Mouse (Mus musculus): Measurements from ENCODE around the gene Zbtb20. TPM values are rescaled to one million over a fixed set of nuclear protein-coding genes. Genes with fewer than 3 reads are reported as not detected.

Zbtb20 gene
- polyA plus RNA-seq, 1 experiment from 2014 or later = 24.0 TPM

DNA sequence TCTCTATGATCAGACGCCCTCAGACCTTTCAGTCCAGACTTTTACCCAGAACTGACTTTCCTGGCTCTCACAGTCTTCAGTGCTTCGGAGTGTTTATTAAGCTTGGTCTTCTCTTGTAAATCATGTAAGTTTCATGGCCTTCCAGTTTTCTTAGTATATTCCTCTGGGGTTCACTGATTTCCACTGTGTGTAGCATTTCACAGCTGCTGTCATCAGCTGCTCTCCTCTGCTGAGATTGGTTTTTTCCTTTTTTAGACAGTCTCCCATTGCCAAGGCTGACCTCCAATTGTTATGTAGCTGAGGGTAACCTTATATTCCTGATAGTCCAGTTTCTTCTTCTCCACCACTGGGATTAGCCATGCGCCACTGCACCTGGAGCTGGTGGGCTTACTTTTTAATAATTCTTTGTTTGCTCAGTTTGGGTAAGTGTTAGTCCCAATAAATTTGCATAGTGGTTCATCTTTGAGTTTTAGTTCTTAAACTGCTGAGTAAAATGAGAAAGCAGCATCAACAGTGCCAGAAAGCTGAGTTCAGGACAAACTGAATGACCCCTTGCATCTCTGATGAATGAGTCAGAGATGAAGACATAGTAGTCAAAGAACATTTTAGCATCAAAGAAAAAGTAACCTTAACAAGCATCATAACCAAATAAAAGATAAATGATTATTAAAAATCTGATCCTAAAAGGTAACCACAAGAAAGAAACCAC is 380.7 kb downstream of the Zbtb20 start:
- no peak overlapping the region for H3K4me3 ChIP-seq (replicated peaks)
- no peaks in the 10 kb centered on the region for H3K9me3 ChIP-seq (replicated peaks)
- 0 out of 2 replicates have a peak overlapping the region, but pooled peaks have one; percentile 7 for H3K27ac ChIP-seq (replicated peaks)
- WGBS = 80% methylated on average over 3 of the region's 3 CpGs
- ATAC-seq (ENCODE audit: insufficient number of reproducible peaks, low FRiP score, low TSS enrichment, low read depth) = no peak
- H3K9ac ChIP-seq = no peak overlapping the region
- no peaks in the 10 kb centered on the region for H3K27me3 ChIP-seq
- no peak overlapping the region for H3K4me2 ChIP-seq (replicated peaks)
- H3K36me3 ChIP-seq = no peaks in the 10 kb centered on the region
- H3K4me1 ChIP-seq = no peaks in the 10 kb centered on the region

DNA sequence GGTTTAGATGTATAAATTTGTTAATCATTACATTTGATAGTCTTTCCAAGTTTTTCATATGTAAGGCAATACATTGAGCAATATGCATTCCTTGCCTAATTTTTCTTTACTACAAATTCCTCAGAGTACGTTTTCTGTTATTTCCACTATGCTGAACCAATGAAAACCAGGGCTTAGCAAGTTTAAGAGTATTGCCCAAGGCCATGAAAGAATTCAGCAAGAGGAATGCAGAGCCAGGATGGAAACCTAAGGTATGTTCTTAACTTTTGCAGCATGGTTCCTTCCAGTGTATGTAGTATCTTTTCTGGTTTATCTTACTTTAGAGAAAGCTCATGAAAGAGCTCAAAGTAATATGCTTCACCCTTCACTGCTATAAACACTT is 381.2 kb downstream of the Zbtb20 start:
- Histone ChIP-seq H3K36me3 (no peaks in the 10 kb centered on the region), H3K4me1 (no peaks in the 10 kb centered on the region), H3K27ac (replicated peaks) (no peak overlapping the region), H3K4me3 (replicated peaks) (no peak overlapping the region), H3K9me3 (replicated peaks) (no peaks in the 10 kb centered on the region), H3K27me3 (no peaks in the 10 kb centered on the region), H3K4me2 (replicated peaks) (no peak overlapping the region), H3K9ac (no peak overlapping the region)
- ATAC-seq (ENCODE audit: insufficient number of reproducible peaks, low FRiP score, low TSS enrichment, low read depth) = no peak
- 21% methylated on average over 1 of the region's 1 CpGs for WGBS

DNA sequence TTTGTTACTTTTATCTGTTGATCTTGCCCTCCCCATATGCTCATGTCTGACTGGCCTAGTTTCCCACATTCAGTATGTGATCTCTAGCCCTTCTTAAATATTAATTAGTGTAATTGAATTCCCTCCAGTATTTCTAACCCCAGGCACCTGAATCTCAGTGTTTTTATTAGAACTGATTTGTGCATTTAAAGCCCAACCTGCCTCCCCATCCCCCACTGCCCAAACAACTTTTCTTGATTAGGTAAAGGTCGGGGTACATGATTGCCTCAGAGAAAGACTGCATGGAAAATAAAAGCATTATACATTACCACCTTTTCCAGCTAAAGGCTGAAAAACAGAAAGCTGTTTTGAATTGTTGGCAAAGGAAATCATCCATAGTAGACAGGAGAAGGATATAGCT is 383.8 kb downstream of the Zbtb20 start:
- no peak for ATAC-seq (ENCODE audit: insufficient number of reproducible peaks, low FRiP score, low TSS enrichment, low read depth)
- no peak overlapping the region for H3K9ac ChIP-seq
- no peaks in the 10 kb centered on the region for H3K9me3 ChIP-seq (replicated peaks)
- no peak overlapping the region for H3K4me3 ChIP-seq (replicated peaks)
- 25% methylated on average over 1 of the region's 1 CpGs for WGBS
- no peaks in the 10 kb centered on the region for H3K36me3 ChIP-seq
- H3K27ac ChIP-seq (replicated peaks) = no peak overlapping the region
- no peaks in the 10 kb centered on the region for H3K27me3 ChIP-seq
- no peak overlapping the region for H3K4me2 ChIP-seq (replicated peaks)
- no peaks in the 10 kb centered on the region for H3K4me1 ChIP-seq

DNA sequence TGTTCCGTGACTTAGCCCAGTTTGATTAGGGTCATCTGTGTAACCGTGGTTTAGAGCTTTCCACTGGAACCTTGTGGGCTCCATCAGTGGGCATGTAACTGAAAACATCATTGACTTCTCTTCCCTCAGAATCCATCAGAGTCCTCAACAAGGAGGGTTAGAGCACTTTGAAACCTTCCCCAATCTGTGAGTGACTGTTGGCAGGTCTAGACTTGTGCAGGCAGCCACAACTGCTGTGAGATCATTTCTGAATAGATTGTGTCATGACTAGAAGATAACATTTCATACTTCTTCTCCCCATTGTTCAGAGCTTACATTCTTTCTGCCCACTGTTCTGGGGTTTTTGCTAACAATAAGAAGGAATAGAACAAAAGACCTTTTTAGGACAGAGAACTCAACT is 385.2 kb downstream of the Zbtb20 start:
- H3K36me3 ChIP-seq = no peaks in the 10 kb centered on the region
- no peak for ATAC-seq (ENCODE audit: insufficient number of reproducible peaks, low FRiP score, low TSS enrichment, low read depth)
- no peak overlapping the region for H3K9ac ChIP-seq
- WGBS = 68% methylated on average over 2 of the region's 2 CpGs
- no peak overlapping the region for H3K4me3 ChIP-seq (replicated peaks)
- H3K4me1 ChIP-seq = no peaks in the 10 kb centered on the region
- H3K27ac ChIP-seq (replicated peaks) = no peak overlapping the region
- H3K4me2 ChIP-seq (replicated peaks) = no peak overlapping the region
- no peaks in the 10 kb centered on the region for H3K9me3 ChIP-seq (replicated peaks)
- H3K27me3 ChIP-seq = no peaks in the 10 kb centered on the region

DNA sequence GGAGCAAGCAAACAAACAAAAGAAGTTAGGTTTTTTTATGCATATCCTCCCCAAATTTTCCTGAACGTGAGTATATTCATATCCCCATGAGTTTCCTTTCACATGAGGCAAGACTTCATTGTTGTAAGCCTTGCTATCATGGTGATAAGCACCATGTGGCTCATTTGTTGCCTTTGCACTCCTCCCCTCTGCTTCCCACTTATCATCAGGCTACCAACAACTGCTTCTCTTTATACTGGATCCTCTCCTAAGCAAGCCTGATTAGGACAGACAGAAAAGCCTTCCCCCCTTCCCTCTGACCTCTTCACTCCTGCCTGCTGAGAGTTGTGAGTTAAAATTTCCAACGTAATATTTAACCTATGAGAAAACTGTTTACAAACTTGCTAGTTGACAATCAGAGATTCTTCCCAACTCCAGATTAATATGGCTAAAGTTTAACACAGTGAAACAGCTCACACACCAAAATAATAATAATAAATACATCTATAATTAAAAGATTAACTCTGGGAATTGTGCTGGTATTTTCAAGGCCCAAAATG is 398.4 kb downstream of the Zbtb20 start:
- Histone ChIP-seq H3K4me1 (no peaks in the 10 kb centered on the region), H3K36me3 (no peaks in the 10 kb centered on the region), H3K4me2 (replicated peaks) (no peak overlapping the region), H3K9ac (no peak overlapping the region), H3K9me3 (replicated peaks) (no peaks in the 10 kb centered on the region), H3K4me3 (replicated peaks) (no peak overlapping the region), H3K27me3 (no peaks in the 10 kb centered on the region), H3K27ac (replicated peaks) (no peak overlapping the region)
- ATAC-seq (ENCODE audit: insufficient number of reproducible peaks, low FRiP score, low TSS enrichment, low read depth) = no peak
- WGBS = 45% methylated on average over 2 of the region's 2 CpGs

DNA sequence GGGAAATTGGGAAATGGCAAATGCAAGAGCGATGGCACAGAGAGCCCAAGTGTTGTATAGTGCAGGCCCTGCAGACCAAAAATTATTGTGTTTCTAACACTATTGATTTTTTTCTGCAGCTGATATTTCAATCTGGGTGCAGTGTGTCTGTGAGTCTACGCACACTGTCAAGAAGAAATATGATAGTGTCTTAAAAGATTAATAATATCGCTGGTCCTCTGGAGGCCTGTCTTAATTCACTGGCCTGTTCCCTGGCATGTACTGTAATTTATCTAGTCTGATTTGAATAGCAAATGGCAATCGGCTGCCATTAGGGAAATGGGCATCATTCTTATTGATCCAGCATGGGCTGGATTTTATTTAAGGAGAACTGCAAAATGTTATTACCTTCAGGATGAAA is 401.1 kb downstream of the Zbtb20 start:
- no peaks in the 10 kb centered on the region for H3K36me3 ChIP-seq
- 81% methylated on average over 4 of the region's 4 CpGs for WGBS
- H3K9ac ChIP-seq = no peak overlapping the region
- no peak for ATAC-seq (ENCODE audit: insufficient number of reproducible peaks, low FRiP score, low TSS enrichment, low read depth)
- H3K4me1 ChIP-seq = no peaks in the 10 kb centered on the region
- no peaks in the 10 kb centered on the region for H3K27me3 ChIP-seq
- no peak overlapping the region for H3K4me2 ChIP-seq (replicated peaks)
- no peaks in the 10 kb centered on the region for H3K9me3 ChIP-seq (replicated peaks)
- no peak overlapping the region for H3K4me3 ChIP-seq (replicated peaks)
- no peak overlapping the region for H3K27ac ChIP-seq (replicated peaks)

DNA sequence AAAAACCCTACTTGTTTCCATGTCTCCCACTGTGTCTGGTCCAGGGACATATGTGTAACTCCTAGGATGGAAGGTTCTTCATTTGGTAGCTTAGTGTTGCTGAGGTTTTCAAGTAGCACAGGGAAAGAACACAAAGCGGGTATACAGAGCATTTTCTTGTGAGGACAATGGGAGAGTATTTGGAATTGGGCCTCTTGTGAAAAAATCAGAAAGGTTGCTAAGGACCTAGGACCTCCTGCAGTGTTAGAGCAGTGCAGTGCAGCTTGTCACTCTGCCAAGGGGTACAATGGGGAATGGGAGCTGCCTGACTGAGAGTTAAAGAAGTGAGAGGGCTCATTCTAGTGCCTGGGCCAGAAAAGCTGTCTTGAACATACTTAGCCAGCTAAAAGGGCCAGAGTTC is 410.6 kb downstream of the Zbtb20 start:
- WGBS = 86% methylated on average over 1 of the region's 1 CpGs

DNA sequence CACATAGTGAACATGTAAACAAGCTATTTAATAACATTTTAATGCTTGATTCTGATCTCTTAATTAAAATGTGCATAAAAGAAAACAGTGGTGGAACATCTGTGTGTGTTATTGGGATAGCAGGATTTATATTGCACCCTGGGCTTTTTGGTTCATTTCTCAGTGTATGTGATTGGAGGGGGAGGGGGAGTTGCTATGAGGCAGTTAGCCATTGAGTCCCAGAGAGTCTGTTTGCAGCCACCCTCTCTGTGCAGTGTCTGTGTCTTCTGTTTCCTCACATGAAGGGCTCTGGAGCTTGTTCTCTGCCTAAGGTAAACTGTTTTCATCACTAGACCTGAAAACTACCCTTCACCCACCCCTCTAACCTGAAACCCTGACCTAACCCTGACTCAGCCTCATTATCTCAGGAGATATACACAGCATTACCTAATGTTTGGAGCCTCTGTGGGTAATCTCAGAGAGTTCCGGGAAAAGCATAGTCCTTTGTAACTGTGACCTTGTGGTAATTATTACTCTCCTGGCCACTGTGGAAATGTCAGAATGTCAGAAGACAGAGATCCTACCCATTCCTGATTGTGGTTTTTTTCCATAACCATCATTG is 411.2 kb downstream of the Zbtb20 start:
- WGBS = 76% methylated on average over 1 of the region's 1 CpGs
- H3K27ac ChIP-seq (replicated peaks) = no peak overlapping the region
- H3K4me1 ChIP-seq = 0 out of 2 replicates have a peak, but pooled peaks cover 6% of the 10 kb centered on the region
- no peak overlapping the region for H3K4me3 ChIP-seq (replicated peaks)
- H3K9ac ChIP-seq = no peak overlapping the region
- no peaks in the 10 kb centered on the region for H3K36me3 ChIP-seq
- no peak for ATAC-seq (ENCODE audit: insufficient number of reproducible peaks, low FRiP score, low TSS enrichment, low read depth)
- no peaks in the 10 kb centered on the region for H3K27me3 ChIP-seq
- no peak overlapping the region for H3K4me2 ChIP-seq (replicated peaks)
- H3K9me3 ChIP-seq (replicated peaks) = no peaks in the 10 kb centered on the region

More for the DNA sequence above, 410.6 kb downstream of the Zbtb20 start:
- H3K9me3 ChIP-seq (replicated peaks) = no peaks in the 10 kb centered on the region
- H3K9ac ChIP-seq = no peak overlapping the region
- H3K4me1 ChIP-seq = 0 out of 2 replicates have a peak, but pooled peaks cover 2% of the 10 kb centered on the region
- no peak overlapping the region for H3K4me3 ChIP-seq (replicated peaks)
- no peaks in the 10 kb centered on the region for H3K36me3 ChIP-seq
- no peak overlapping the region for H3K27ac ChIP-seq (replicated peaks)
- no peaks in the 10 kb centered on the region for H3K27me3 ChIP-seq
- ATAC-seq (ENCODE audit: insufficient number of reproducible peaks, low FRiP score, low TSS enrichment, low read depth) = no peak
- H3K4me2 ChIP-seq (replicated peaks) = no peak overlapping the region

DNA sequence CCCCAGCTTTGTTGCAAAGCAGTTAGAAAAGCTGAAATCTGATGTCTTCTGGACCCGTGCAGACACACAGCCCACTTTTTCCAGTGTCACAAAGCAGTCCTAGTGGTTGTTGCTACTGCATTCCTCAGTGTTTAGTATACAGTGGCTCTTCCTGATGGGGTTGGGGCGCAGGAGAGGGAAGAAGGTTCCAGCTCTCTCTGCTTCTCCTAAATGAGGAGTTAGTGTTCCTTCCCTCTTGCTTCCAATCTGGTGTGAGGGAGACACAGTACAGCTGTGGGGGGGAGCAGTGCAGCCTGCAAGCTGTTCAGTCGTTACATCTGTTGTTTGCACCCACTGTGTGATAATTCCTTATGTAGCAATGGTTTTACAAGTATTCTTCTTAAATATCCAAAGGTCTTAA is 415.7 kb downstream of the Zbtb20 start:
- Histone ChIP-seq H3K27ac (replicated peaks) (no peak overlapping the region), H3K4me2 (replicated peaks) (no peak overlapping the region), H3K4me3 (replicated peaks) (no peak overlapping the region), H3K9me3 (replicated peaks) (no peaks in the 10 kb centered on the region), H3K36me3 (no peaks in the 10 kb centered on the region), H3K27me3 (no peaks in the 10 kb centered on the region), H3K9ac (no peak overlapping the region), H3K4me1 (0 out of 2 replicates have a peak, but pooled peaks cover 5% of the 10 kb centered on the region)
- no peak for ATAC-seq (ENCODE audit: insufficient number of reproducible peaks, low FRiP score, low TSS enrichment, low read depth)
- 53% methylated on average over 3 of the region's 3 CpGs for WGBS

DNA sequence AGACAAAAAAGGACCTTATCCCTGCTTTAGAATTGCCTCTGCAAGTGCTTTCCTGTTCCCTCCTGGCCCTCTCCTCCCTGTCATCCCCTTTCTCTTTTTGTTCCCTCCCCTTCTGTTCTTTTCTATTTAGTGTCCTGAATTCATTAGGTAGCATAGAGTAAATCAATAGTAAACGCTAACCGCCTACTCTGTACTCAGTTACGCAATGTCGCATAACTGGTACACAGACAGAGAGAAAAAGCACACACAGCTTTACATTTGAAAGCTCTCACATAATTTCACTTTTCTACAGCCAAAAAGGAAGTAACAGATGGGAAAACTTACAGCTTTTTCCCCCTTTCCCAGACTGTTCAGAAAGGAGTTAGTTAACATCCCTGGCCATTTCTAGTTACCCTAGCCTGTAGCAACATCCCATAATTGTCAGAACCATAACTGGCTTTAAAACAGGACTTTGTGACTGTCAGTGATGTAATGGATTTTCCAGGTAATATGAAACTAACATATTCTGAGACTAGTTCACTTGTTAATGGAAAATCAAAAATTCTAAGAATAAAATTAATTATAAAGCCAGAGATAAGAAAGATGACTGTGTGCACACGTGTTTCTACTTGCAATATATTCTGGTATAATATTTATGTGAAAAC is 422.4 kb downstream of the Zbtb20 start:
- Histone ChIP-seq H3K4me1 (no peaks in the 10 kb centered on the region), H3K9me3 (replicated peaks) (no peaks in the 10 kb centered on the region), H3K27me3 (no peaks in the 10 kb centered on the region), H3K27ac (replicated peaks) (no peak overlapping the region), H3K9ac (no peak overlapping the region), H3K36me3 (no peaks in the 10 kb centered on the region), H3K4me2 (replicated peaks) (no peak overlapping the region), H3K4me3 (replicated peaks) (no peak overlapping the region)
- WGBS = 65% methylated on average over 5 of the region's 5 CpGs
- ATAC-seq (ENCODE audit: insufficient number of reproducible peaks, low FRiP score, low TSS enrichment, low read depth) = no peak

DNA sequence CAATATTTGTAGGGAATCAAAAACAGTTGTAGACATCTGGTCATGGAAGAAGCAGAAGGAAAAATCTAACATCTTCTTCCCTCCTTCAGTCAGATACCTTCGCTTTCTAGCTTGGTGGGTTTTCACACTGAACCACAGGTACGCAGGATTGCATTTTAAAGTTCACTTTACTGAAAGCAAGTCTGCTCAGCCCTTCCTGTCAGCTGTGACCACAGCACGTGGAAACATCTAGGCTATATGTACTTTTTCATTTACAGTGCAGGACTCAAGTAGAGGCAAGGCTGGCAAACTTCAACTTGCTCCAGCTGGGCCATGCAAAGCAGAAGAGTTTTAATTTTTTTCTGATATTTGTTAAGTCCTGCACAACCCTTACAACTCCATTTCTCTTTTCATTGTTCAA is 424.7 kb downstream of the Zbtb20 start:
- no peaks in the 10 kb centered on the region for H3K9me3 ChIP-seq (replicated peaks)
- no peak for ATAC-seq (ENCODE audit: insufficient number of reproducible peaks, low FRiP score, low TSS enrichment, low read depth)
- H3K4me3 ChIP-seq (replicated peaks) = no peak overlapping the region
- no peaks in the 10 kb centered on the region for H3K36me3 ChIP-seq
- no peaks in the 10 kb centered on the region for H3K4me1 ChIP-seq
- H3K27me3 ChIP-seq = no peaks in the 10 kb centered on the region
- H3K9ac ChIP-seq = no peak overlapping the region
- no peak overlapping the region for H3K27ac ChIP-seq (replicated peaks)
- WGBS = 78% methylated on average over 3 of the region's 3 CpGs
- no peak overlapping the region for H3K4me2 ChIP-seq (replicated peaks)

Data from embryonic facial prominence, embryonic 15.5 days (tissue).